Comparison of ENCODE assay signal across 14 mouse cellular contexts in genomic region chr1:96563279-96563910, GRCm38 (mm10).
"Had no signal": no experiment of that assay in that cellular context is flagged by ENCODE, and none has a peak within 500 bp of the region (broad histone marks: within the 10 kb centered on the region; RNA-seq: fewer than 3 reads in every experiment).

No protein-coding gene starts in this region.

- H3K4me1 ChIP-seq: liver, embryonic 12.5 days; midbrain, embryonic 12.5 days; neural tube, embryonic 12.5 days; stomach, embryonic 15.5 days had no signal

- H3K36me3 ChIP-seq: liver, embryonic 12.5 days; midbrain, embryonic 12.5 days; neural tube, embryonic 12.5 days; stomach, embryonic 15.5 days had no signal

- H3K4me2 ChIP-seq: liver, embryonic 12.5 days; lung, embryonic 14.5 days; midbrain, embryonic 12.5 days; neural tube, embryonic 12.5 days; stomach, embryonic 15.5 days had no signal

- H3K9me3 ChIP-seq: liver, embryonic 12.5 days; midbrain, embryonic 12.5 days; neural tube, embryonic 12.5 days; stomach, embryonic 15.5 days had no signal

- H3K4me3 ChIP-seq: liver, embryonic 12.5 days; midbrain, embryonic 12.5 days; neural tube, embryonic 12.5 days; stomach, embryonic 15.5 days had no signal

- ATAC-seq: liver, embryonic 12.5 days had no signal

- H3K9ac ChIP-seq: liver, embryonic 12.5 days; liver, embryonic 14.5 days; lung, embryonic 14.5 days; midbrain, embryonic 12.5 days; neural tube, embryonic 12.5 days; stomach, embryonic 15.5 days had no signal

- H3K27ac ChIP-seq: liver, embryonic 12.5 days; liver, embryonic 14.5 days; midbrain, embryonic 12.5 days; neural tube, embryonic 12.5 days; stomach, embryonic 15.5 days; stomach, postnatal 0 days had no signal

- DNase-seq: lung, adult 18-20 months; lung, embryonic 14.5 days; lung, postnatal 10 days; lung, postnatal 4 days; right cerebral cortex, postnatal 14 days; thymus, adult 2 months; thymus, postnatal 25 days; thymus, postnatal 4 days had no signal

- H3K27me3 ChIP-seq: liver, embryonic 12.5 days; midbrain, embryonic 12.5 days; neural tube, embryonic 12.5 days; stomach, embryonic 15.5 days had no signal
